Mouse (Mus musculus): ENCODE measurements around the gene Emc10. TPM values are rescaled to one million over a fixed set of nuclear protein-coding genes. Genes with fewer than 3 reads are reported as not detected.

The Emc10 gene
- polyA plus RNA-seq, 1 experiment, result 67.7 TPM

DNA sequence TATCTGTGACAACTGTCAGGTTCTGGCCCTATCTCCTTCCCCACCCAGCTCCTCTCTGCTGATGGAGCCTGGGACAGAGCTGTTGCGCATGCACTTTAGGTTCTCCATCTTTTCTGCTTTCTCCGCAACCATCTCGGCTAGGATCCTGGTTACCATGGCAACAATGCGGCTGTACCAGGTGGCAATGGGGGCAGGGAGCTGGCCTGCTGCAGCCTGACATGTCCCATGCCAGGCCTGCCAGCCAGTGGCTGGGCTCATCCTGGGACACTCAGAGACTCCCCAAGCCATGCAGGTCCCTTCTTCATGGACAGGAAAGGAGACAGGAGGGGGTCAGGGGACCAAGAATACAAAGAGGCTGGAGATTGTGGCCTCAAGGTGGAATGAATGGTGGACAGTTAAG is 31.8 kb downstream of the Emc10 start:
- TF ChIP-seq CTCF (IDR thresholded peaks at IDR 0.05; ENCODE audit: low read depth, low read length), result no peak
- no peak for TF ChIP-seq EP300 (IDR thresholded peaks at IDR 0.05; ENCODE audit: insufficient read depth, low read depth, low read length)
- TF ChIP-seq POLR2A (IDR thresholded peaks at IDR 0.05; ENCODE audit: insufficient read depth, low read length), result no peak
- Histone ChIP-seq H3K9ac (ENCODE audit: low read depth, poor library complexity, severe bottlenecking) (no peak overlapping the region), H3K27me3 (ENCODE audit: control insufficient read depth, insufficient read depth, low read length, poor library complexity, severe bottlenecking) (no peaks in the 10 kb centered on the region)

DNA sequence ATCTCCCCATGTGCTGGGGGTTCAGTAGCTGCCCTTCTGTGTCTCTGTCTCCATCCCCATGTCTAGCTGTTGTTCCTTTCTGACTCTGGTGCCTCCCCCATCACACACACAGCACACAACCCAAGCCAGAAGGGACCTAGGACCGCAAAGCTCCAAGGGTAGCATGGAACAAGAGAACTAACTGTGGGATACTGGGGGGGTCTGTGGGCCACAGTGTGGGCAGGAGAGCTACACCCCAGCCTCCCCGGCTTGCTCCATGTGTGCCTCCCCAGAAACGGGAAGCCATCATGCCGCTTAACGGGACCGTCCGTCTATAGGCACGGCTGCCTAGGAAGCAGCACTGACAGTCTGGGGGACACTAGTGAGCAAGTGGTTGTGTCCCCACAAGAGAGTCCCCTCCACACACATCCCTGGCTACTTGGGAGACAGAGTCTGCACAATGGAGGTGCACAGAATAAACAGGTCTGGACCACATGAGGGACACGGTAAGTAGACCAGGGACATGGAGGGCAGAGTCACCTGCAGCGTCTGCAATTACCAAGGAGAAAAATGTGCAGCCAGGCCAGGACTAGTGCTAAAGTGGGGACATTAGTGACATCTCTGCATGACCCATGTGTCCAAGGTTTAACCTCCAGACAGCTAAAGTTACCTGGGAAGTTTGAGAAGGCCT is 32.6 kb downstream of the Emc10 start:
- TF ChIP-seq EP300 (IDR thresholded peaks at IDR 0.05; ENCODE audit: insufficient read depth, low read depth, low read length) (no peak), POLR2A (IDR thresholded peaks at IDR 0.05; ENCODE audit: insufficient read depth, low read length) (no peak), CTCF (IDR thresholded peaks at IDR 0.05; ENCODE audit: low read depth, low read length) (no peak)
- H3K4me3 ChIP-seq (ENCODE audit: low read depth, low read length), result no peak overlapping the region
- no peak overlapping the region for H3K9ac ChIP-seq (ENCODE audit: low read depth, poor library complexity, severe bottlenecking)
- H3K27ac ChIP-seq (ENCODE audit: insufficient read depth, low read length), result no peak overlapping the region
- H3K9me3 ChIP-seq (replicated peaks; ENCODE audit: control insufficient read depth, insufficient read depth, low read length, poor library complexity, severe bottlenecking), result no peaks in the 10 kb centered on the region
- no peaks in the 10 kb centered on the region for H3K36me3 ChIP-seq (ENCODE audit: control insufficient read depth, insufficient read depth, low read length, poor library complexity, severe bottlenecking)
- H3K27me3 ChIP-seq (ENCODE audit: control insufficient read depth, insufficient read depth, low read length, poor library complexity, severe bottlenecking), result no peaks in the 10 kb centered on the region
- peaks cover 2% of the 10 kb centered on the region for H3K4me1 ChIP-seq (ENCODE audit: control insufficient read depth, insufficient read depth, low read length)

More for the DNA sequence above, 31.8 kb downstream of the Emc10 start:
- H3K4me1 ChIP-seq (ENCODE audit: control insufficient read depth, insufficient read depth, low read length), result peaks cover 2% of the 10 kb centered on the region
- H3K27ac ChIP-seq (ENCODE audit: insufficient read depth, low read length), result no peak overlapping the region
- H3K9me3 ChIP-seq (replicated peaks; ENCODE audit: control insufficient read depth, insufficient read depth, low read length, poor library complexity, severe bottlenecking), result no peaks in the 10 kb centered on the region
- no peaks in the 10 kb centered on the region for H3K36me3 ChIP-seq (ENCODE audit: control insufficient read depth, insufficient read depth, low read length, poor library complexity, severe bottlenecking)
- H3K4me3 ChIP-seq (ENCODE audit: low read depth, low read length), result no peak overlapping the region

DNA sequence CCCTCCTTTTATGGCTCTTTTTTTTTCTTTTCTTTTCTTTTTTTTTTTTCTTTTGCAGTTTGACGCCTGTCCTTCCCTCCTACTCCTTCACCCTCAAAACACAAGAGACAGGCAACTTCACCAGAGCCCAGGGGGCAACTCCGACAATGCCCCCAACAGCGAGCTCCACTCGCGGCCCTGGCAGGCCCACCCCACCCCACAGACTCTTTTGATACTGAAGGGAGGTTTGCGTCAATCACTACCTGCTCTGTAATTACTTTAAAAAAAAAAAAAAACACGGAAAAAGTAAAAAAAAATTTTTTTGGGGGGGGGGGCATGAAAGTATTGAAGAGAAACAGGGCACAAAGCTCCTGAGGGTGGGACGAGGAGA is 33.3 kb downstream of the Emc10 start:
- Histone ChIP-seq H3K9me3 (replicated peaks; ENCODE audit: control insufficient read depth, insufficient read depth, low read length, poor library complexity, severe bottlenecking) (no peaks in the 10 kb centered on the region), H3K4me1 (ENCODE audit: control insufficient read depth, insufficient read depth, low read length) (peaks cover 2% of the 10 kb centered on the region), H3K36me3 (ENCODE audit: control insufficient read depth, insufficient read depth, low read length, poor library complexity, severe bottlenecking) (no peaks in the 10 kb centered on the region), H3K27ac (ENCODE audit: insufficient read depth, low read length) (no peak overlapping the region), H3K4me3 (ENCODE audit: low read depth, low read length) (no peak overlapping the region), H3K27me3 (ENCODE audit: control insufficient read depth, insufficient read depth, low read length, poor library complexity, severe bottlenecking) (no peaks in the 10 kb centered on the region), H3K9ac (ENCODE audit: low read depth, poor library complexity, severe bottlenecking) (no peak overlapping the region)
- TF ChIP-seq CTCF (IDR thresholded peaks at IDR 0.05; ENCODE audit: low read depth, low read length) (no peak), EP300 (IDR thresholded peaks at IDR 0.05; ENCODE audit: insufficient read depth, low read depth, low read length) (no peak), POLR2A (IDR thresholded peaks at IDR 0.05; ENCODE audit: insufficient read depth, low read length) (no peak)

DNA sequence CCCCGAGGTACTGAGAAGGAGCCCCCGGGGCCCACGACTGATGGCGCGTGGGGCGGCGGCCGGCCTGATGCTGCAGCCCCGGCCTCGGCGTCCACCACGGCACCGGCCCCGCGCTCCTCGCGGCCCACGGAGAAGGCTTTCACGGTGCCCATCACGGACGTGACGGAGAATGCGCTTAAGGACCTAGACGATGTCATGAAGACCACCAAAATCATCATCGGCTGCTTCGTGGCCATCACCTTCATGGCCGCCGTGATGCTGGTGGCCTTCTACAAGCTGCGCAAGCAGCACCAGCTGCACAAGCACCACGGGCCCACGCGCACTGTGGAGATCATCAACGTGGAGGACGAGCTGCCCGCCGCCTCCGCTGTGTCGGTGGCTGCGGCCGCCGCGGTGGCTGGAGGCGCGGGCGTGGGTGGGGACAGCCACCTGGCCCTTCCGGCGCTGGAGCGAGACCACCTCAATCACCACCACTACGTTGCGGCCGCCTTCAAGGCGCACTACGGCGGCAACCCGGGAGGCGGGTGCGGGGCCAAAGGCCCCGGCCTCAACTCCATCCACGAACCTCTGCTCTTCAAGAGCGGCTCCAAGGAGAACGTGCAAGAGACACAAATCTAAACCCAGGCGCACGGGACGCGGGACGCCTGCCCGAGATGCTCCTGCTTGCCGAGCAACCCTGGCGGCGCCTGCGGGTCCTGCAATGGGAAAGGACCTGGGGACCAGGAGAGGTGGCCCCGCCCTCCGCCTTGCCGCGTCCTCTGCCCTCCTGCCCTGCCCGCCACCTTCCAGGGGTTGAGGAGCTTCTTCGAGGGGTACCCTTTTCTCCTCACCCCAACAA is 33.9 kb downstream of the Emc10 start:
- TF ChIP-seq POLR2A (IDR thresholded peaks at IDR 0.05; ENCODE audit: insufficient read depth, low read length) (no peak), CTCF (IDR thresholded peaks at IDR 0.05; ENCODE audit: low read depth, low read length) (peak; percentile 18)
- Histone ChIP-seq H3K27ac (ENCODE audit: insufficient read depth, low read length) (no peak overlapping the region), H3K36me3 (ENCODE audit: control insufficient read depth, insufficient read depth, low read length, poor library complexity, severe bottlenecking) (no peaks in the 10 kb centered on the region), H3K9ac (ENCODE audit: low read depth, poor library complexity, severe bottlenecking) (peak overlapping the region; percentile 13; the same call in 1 of the 2 replicates), H3K4me3 (ENCODE audit: low read depth, low read length) (peak overlapping the region; percentile 55), H3K27me3 (ENCODE audit: control insufficient read depth, insufficient read depth, low read length, poor library complexity, severe bottlenecking) (no peaks in the 10 kb centered on the region), H3K4me1 (ENCODE audit: control insufficient read depth, insufficient read depth, low read length) (peaks cover 2% of the 10 kb centered on the region), H3K9me3 (replicated peaks; ENCODE audit: control insufficient read depth, insufficient read depth, low read length, poor library complexity, severe bottlenecking) (no peaks in the 10 kb centered on the region)

DNA sequence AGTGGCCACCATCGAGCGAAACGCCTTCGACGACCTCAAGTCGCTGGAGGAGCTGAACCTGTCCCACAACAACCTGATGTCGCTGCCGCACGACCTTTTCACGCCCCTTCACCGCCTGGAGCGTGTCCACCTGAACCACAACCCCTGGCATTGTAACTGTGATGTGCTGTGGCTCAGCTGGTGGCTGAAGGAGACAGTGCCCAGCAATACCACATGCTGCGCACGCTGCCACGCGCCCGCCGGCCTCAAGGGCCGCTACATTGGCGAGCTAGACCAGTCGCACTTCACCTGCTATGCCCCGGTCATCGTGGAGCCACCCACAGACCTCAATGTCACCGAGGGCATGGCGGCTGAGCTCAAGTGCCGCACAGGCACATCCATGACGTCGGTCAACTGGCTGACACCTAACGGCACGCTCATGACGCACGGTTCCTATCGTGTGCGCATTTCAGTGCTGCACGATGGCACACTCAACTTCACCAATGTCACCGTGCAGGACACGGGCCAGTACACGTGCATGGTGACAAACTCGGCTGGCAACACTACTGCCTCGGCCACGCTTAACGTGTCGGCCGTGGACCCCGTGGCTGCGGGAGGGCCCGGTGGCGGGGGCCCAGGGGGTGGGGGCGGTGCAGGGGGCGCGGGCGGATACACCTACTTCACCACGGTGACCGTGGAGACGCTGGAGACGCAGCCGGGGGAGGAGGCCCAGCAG is 34.7 kb downstream of the Emc10 start:
- H3K9ac ChIP-seq (ENCODE audit: low read depth, poor library complexity, severe bottlenecking), result no peak overlapping the region
- no peaks in the 10 kb centered on the region for H3K36me3 ChIP-seq (ENCODE audit: control insufficient read depth, insufficient read depth, low read length, poor library complexity, severe bottlenecking)
- no peak for TF ChIP-seq CTCF (IDR thresholded peaks at IDR 0.05; ENCODE audit: low read depth, low read length)
- TF ChIP-seq EP300 (IDR thresholded peaks at IDR 0.05; ENCODE audit: insufficient read depth, low read depth, low read length), result no peak
- TF ChIP-seq POLR2A (IDR thresholded peaks at IDR 0.05; ENCODE audit: insufficient read depth, low read length), result no peak
- no peaks in the 10 kb centered on the region for H3K27me3 ChIP-seq (ENCODE audit: control insufficient read depth, insufficient read depth, low read length, poor library complexity, severe bottlenecking)
- H3K4me3 ChIP-seq (ENCODE audit: low read depth, low read length), result peak overlapping the region; percentile 19
- H3K27ac ChIP-seq (ENCODE audit: insufficient read depth, low read length), result no peak overlapping the region
- H3K9me3 ChIP-seq (replicated peaks; ENCODE audit: control insufficient read depth, insufficient read depth, low read length, poor library complexity, severe bottlenecking), result no peaks in the 10 kb centered on the region
- H3K4me1 ChIP-seq (ENCODE audit: control insufficient read depth, insufficient read depth, low read length), result peaks cover 2% of the 10 kb centered on the region
